Mouse (Mus musculus): Measurements from ENCODE around the gene Olfr913.

The Olfr913 gene

GRCm38 (mm10) chr9:38592459-38592858 lies at the start of gene Olfr913:
Gene Olfr913 (plus strand): TSS chr9:38592759.
- no peak for DNase-seq (ENCODE audit: low spot score in 2 of 2)

- DNase-seq (ENCODE audit: low spot score in 2 of 2): no peak
Measured at GRCm38 (mm10) chr9:38579878-38580277, 12.7 kb upstream of the Olfr913 start, which contains the start of gene Olfr912. Gene Olfr912 (plus strand): TSS chr9:38580178.

DNA sequence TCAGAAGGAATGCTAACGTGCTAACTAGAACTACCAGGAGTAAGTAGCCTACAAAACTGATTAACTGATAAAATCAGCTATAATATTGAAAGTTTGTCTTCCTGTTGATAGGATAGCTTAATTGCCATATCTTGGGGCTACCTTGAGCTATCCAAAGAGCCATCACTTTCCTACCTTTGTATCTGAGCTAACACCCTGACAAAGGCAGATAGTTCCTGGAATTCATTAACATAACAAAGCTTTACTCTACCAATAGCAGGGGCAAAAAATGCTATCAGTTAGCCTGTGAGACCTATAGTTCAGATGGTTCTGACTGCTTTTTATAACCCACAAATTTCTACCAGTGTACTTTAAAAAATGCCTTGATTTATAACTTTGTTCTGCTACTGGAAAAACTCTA lies 1.5 kb upstream of the Olfr913 start:
- no peak for DNase-seq (ENCODE audit: low spot score in 2 of 2)

- DNase-seq (ENCODE audit: low spot score in 2 of 2): no peak
Measured at GRCm38 (mm10) chr9:38604802-38605201, 12.2 kb downstream of the Olfr913 start, which contains the start of gene Olfr914. Gene Olfr914 (plus strand): TSS chr9:38605102.

GRCm38 (mm10) chr9:38632406-38632805 lies 39.8 kb downstream of the Olfr913 start:
- DNase-seq (ENCODE audit: low spot score in 2 of 2): no peak

Measured in spleen, postnatal 4 days (tissue).